Mouse (Mus musculus) MEL (cell line): ENCODE data around the gene Ank2. TPM values are rescaled to one million over a fixed set of nuclear protein-coding genes. Genes with fewer than 3 reads are reported as not detected.

ENCODE experiments used
- DNase-seq: peaks from one replicate; pipeline ENCODE4 v3.0.0; 2011; ENCODE audit warnings: low read depth, low spot score
- H3K27ac ChIP-seq: 2 replicates; pipeline ENCODE4 v1.5.1; 2012; ENCODE audit warnings: low read depth, mild to moderate bottlenecking, control low read depth, low read length, moderate library complexity; ENCODE audit not compliant: control insufficient read depth
- H3K27me3 ChIP-seq, 2 experiments: fragments of 150-350 bp in 1 of 2; sonication (generic) in 1 of 2; 2 replicates each; pipeline ENCODE4 v1.6.1; 2012; ENCODE audit warnings: low read length in 2 of 2, mild to moderate bottlenecking in 2 of 2, improper control_type of control experiment in 1 of 2, moderate library complexity in 1 of 2; ENCODE audit not compliant: insufficient read depth in 2 of 2, control insufficient read depth in 1 of 2
- H3K36me3 ChIP-seq, 2 experiments: 2 replicates each; pipeline ENCODE4 v1.6.1; 2012 to 2014; ENCODE audit warnings: low read length in 2 of 2, improper control_type of control experiment in 1 of 2, inconsistent platforms in 1 of 2, mild to moderate bottlenecking in 1 of 2; ENCODE audit not compliant: insufficient read depth in 2 of 2, control insufficient read depth in 1 of 2
- H3K4me1 ChIP-seq, 2 experiments: fragments of 150-350 bp in 1 of 2; sonication (generic) in 1 of 2; 2 replicates each; pipeline ENCODE4 v1.6.1; 2012; ENCODE audit warnings: low read length in 2 of 2, improper control_type of control experiment in 1 of 2, mild to moderate bottlenecking in 1 of 2; ENCODE audit not compliant: insufficient read depth in 2 of 2, control insufficient read depth in 1 of 2
- H3K4me3 ChIP-seq, 2 experiments: fragments of 150-350 bp in 1 of 2; sonication (generic) in 1 of 2; 2 replicates each; pipeline ENCODE4 v1.5.1; 2012; ENCODE audit warnings: low read depth in 2 of 2, low read length in 2 of 2, mild to moderate bottlenecking in 2 of 2, moderate library complexity in 2 of 2, control low read depth in 1 of 2, improper control_type of control experiment in 1 of 2; ENCODE audit not compliant: control insufficient read depth in 1 of 2, insufficient read depth in 1 of 2
- H3K79me2 ChIP-seq: 2 replicates; pipeline ENCODE4 v1.6.1; 2012; ENCODE audit warnings: mild to moderate bottlenecking, low read length, moderate library complexity; ENCODE audit not compliant: control insufficient read depth, poor library complexity, insufficient read depth
- H3K9ac ChIP-seq: 2 replicates; pipeline ENCODE4 v1.6.1; 2012; ENCODE audit warnings: low read depth, mild to moderate bottlenecking, control low read depth, low read length, moderate library complexity; ENCODE audit not compliant: control insufficient read depth, poor library complexity, severe bottlenecking
- H3K9me3 ChIP-seq: fragments of 150-350 bp; sonication (generic); replicated peaks from 2 replicates; pipeline ENCODE4 v1.6.1; 2012; ENCODE audit warnings: mild to moderate bottlenecking, low read length, improper control_type of control experiment, moderate library complexity; ENCODE audit not compliant: insufficient read depth
- BHLHE40 ChIP-seq: IDR thresholded peaks from 2 replicates; pipeline ENCODE4 v1.6.1; 2012; ENCODE audit warnings: low read depth, mild to moderate bottlenecking, inconsistent platforms, low read length, improper control_type of control experiment, borderline replicate concordance
- CHD1 ChIP-seq: IDR thresholded peaks from 2 replicates; pipeline ENCODE4 v1.6.1; 2012; ENCODE audit warnings: low read depth, mild to moderate bottlenecking, inconsistent platforms, low read length, improper control_type of control experiment
- CTCF ChIP-seq, 3 experiments: IDR thresholded peaks in 2 of 3; conservative IDR thresholded peaks in 1 of 3; 2 replicates each; pipeline ENCODE4 v1.5.1; 2011 to 2012; ENCODE audit warnings: low read length in 3 of 3, low read depth in 2 of 3, mild to moderate bottlenecking in 2 of 3, improper control_type of control experiment in 1 of 3, inconsistent platforms in 1 of 3, mixed read lengths in 1 of 3, moderate library complexity in 1 of 3; ENCODE audit not compliant: control insufficient read depth in 1 of 3, insufficient read depth in 1 of 3, poor library complexity in 1 of 3, severe bottlenecking in 1 of 3
- E2F4 ChIP-seq: IDR thresholded peaks from 2 replicates; pipeline ENCODE4 v1.6.1; 2011; ENCODE audit warnings: low read depth, low read length, improper control_type of control experiment, borderline replicate concordance
- ELF1 ChIP-seq: IDR thresholded peaks from 2 replicates; pipeline ENCODE4 v1.6.1; 2014; ENCODE audit warnings: low read depth, mild to moderate bottlenecking, inconsistent platforms, low read length, improper control_type of control experiment, moderate library complexity
- EP300 ChIP-seq, 2 experiments: IDR thresholded peaks; 2 replicates each; pipeline ENCODE4 v1.6.1; 2011; ENCODE audit warnings: improper control_type of control experiment in 2 of 2, low read length in 2 of 2, low read depth in 1 of 2, mild to moderate bottlenecking in 1 of 2
- ETS1 ChIP-seq: IDR thresholded peaks from 2 replicates; pipeline ENCODE4 v1.6.1; 2012; ENCODE audit warnings: low read depth, mild to moderate bottlenecking, inconsistent platforms, low read length, improper control_type of control experiment, moderate library complexity
- GABPA ChIP-seq: IDR thresholded peaks from 2 replicates; pipeline ENCODE4 v1.6.1; 2012; ENCODE audit warnings: low read depth, mild to moderate bottlenecking, inconsistent platforms, low read length, improper control_type of control experiment, moderate library complexity
- GATA1 ChIP-seq: IDR thresholded peaks from 2 replicates; pipeline ENCODE4 v1.6.1; 2011; ENCODE audit warnings: low read depth, low read length, improper control_type of control experiment
- JUND ChIP-seq: IDR thresholded peaks from 2 replicates; pipeline ENCODE4 v1.6.1; 2011; ENCODE audit warnings: low read depth, mild to moderate bottlenecking, improper control_type of control experiment, low read length
- KAT2A ChIP-seq: conservative IDR thresholded peaks from 2 replicates; pipeline ENCODE4 v1.6.1; 2012; ENCODE audit warnings: low read depth, low read length, improper control_type of control experiment, inconsistent platforms
- MEF2A ChIP-seq: IDR thresholded peaks from 2 replicates; pipeline ENCODE4 v1.6.1; 2014; ENCODE audit warnings: low read depth, mild to moderate bottlenecking, inconsistent platforms, low read length, improper control_type of control experiment; ENCODE audit not compliant: poor library complexity, insufficient replicate concordance, severe bottlenecking; ENCODE audit errors: extremely low read depth
- MYB ChIP-seq: IDR thresholded peaks from 2 replicates; pipeline ENCODE4 v1.6.1; 2011; ENCODE audit warnings: mild to moderate bottlenecking, low read depth, low read length, improper control_type of control experiment
- NELFE ChIP-seq: IDR thresholded peaks from 2 replicates; pipeline ENCODE4 v1.6.1; 2011; ENCODE audit warnings: low read depth, low read length, improper control_type of control experiment
- NRF1 ChIP-seq: IDR thresholded peaks from 2 replicates; pipeline ENCODE4 v1.6.1; 2014; ENCODE audit warnings: low read depth, mild to moderate bottlenecking, inconsistent platforms, low read length, improper control_type of control experiment, moderate library complexity; ENCODE audit not compliant: poor library complexity, insufficient read depth, severe bottlenecking
- POLR2A ChIP-seq, 2 experiments: IDR thresholded peaks; 2 replicates each; pipeline ENCODE4 v1.6.1; 2011 to 2012; ENCODE audit warnings: low read length in 2 of 2, mild to moderate bottlenecking in 2 of 2, control low read depth in 1 of 2, improper control_type of control experiment in 1 of 2, low read depth in 1 of 2, moderate library complexity in 1 of 2; ENCODE audit not compliant: control insufficient read depth in 1 of 2, insufficient read depth in 1 of 2, poor library complexity in 1 of 2
- RAD21 ChIP-seq: IDR thresholded peaks from 2 replicates; pipeline ENCODE4 v1.6.1; 2011; ENCODE audit warnings: mild to moderate bottlenecking, low read depth, low read length, improper control_type of control experiment
- SIN3A ChIP-seq: IDR thresholded peaks from 2 replicates; pipeline ENCODE4 v1.6.1; 2012; ENCODE audit warnings: low read length, improper control_type of control experiment, inconsistent platforms
- TCF12 ChIP-seq: IDR thresholded peaks from 2 replicates; pipeline ENCODE4 v1.6.1; 2014; ENCODE audit warnings: low read depth, mild to moderate bottlenecking, inconsistent platforms, low read length, improper control_type of control experiment, moderate library complexity
- USF1 ChIP-seq: IDR thresholded peaks from 2 replicates; pipeline ENCODE4 v1.6.1; 2014; ENCODE audit warnings: low read depth, mild to moderate bottlenecking, inconsistent platforms, low read length, improper control_type of control experiment, moderate library complexity
- USF2 ChIP-seq, 2 experiments: IDR thresholded peaks; 2 replicates each; pipeline ENCODE4 v1.6.1; 2011 to 2012; ENCODE audit warnings: improper control_type of control experiment in 2 of 2, low read length in 2 of 2, borderline replicate concordance in 1 of 2, inconsistent platforms in 1 of 2, low read depth in 1 of 2, mild to moderate bottlenecking in 1 of 2; ENCODE audit not compliant: insufficient read depth in 1 of 2
- polyA plus RNA-seq, 2 experiments: library from polyadenylated mRNA; stranded (reverse) in 1 of 2; unstranded in 1 of 2; fragments of >175 nt in 1 of 2; fragments of >200 nt in 1 of 2; gene quantifications; 2 replicates each; pipeline versions ENCODE4 v1.2.1 to v1.2.4; 2012; ENCODE audit warnings: low replicate concordance in 2 of 2, low read depth in 1 of 2; ENCODE audit not compliant: insufficient read length in 2 of 2, insufficient read depth in 1 of 2, missing spikeins in 1 of 2
- total RNA-seq: library from RNA; depleted of rRNA; stranded (reverse); fragments of 300-350 nt; gene quantifications from 2 replicates; pipeline ENCODE4 v1.2.3, GENCODE M21; 2012

Gene Ank2
- total and polyA plus RNA-seq, 3 experiments, result 2.7 to 4.5 TPM; not detected in 1

DNA sequence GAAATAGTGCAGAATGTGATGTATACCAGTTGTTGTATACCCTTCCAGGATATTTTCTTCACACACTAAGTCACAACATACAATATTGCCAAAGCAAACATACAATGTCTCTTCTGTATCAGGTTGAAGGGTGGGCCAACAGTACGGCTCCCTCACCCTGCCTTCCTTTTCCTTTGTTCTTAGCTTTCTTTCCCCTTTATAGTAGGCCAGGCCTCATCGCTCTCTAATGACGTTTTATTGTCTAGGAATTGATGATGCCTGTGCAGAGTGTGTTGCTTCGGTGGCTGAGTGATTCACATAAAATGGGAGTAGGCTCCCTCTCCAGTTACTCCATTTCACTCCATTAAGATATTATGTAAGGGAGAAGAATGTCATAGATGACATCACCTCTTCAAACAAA is 612.5 kb downstream of the Ank2 start:
- no peak overlapping the region for H3K27ac ChIP-seq
- TF ChIP-seq ELF1, result no peak
- TF ChIP-seq KAT2A, result no peak
- TF ChIP-seq, all 39 proteins: peak for 0
- H3K4me1 ChIP-seq, result no peaks in the 10 kb centered on the region
- H3K4me3 ChIP-seq, result no peak overlapping the region
- no peaks in the 10 kb centered on the region for H3K9me3 ChIP-seq
- no peaks in the 10 kb centered on the region for H3K36me3 ChIP-seq
- no peaks in the 10 kb centered on the region for H3K27me3 ChIP-seq
- H3K79me2 ChIP-seq, result no peaks in the 10 kb centered on the region
- DNase-seq, result no peak
- H3K9ac ChIP-seq, result no peak overlapping the region

- Histone ChIP-seq H3K9ac (no peak overlapping the region), H3K27me3 (no peaks in the 10 kb centered on the region), H3K4me3 (no peak overlapping the region), H3K36me3 (no peaks in the 10 kb centered on the region), H3K9me3 (no peaks in the 10 kb centered on the region), H3K79me2 (no peaks in the 10 kb centered on the region), H3K27ac (no peak overlapping the region), H3K4me1 (no peaks in the 10 kb centered on the region)
- DNase-seq, result no peak
- TF ChIP-seq SIN3A, result no peak
- no peak for TF ChIP-seq NELFE
- no peak for TF ChIP-seq GABPA
- no peak for TF ChIP-seq CTCF (IDR thresholded peaks at IDR 0.05 in 2 of 3, conservative IDR thresholded peaks at IDR 0.05 in 1 of 3; ENCODE audit: control insufficient read depth in 1 of 3, insufficient read depth in 1 of 3, low read depth in 2 of 3, low read length in 3 of 3, poor library complexity in 1 of 3, severe bottlenecking in 1 of 3)
- no peak for TF ChIP-seq CHD1
- TF ChIP-seq RAD21, result no peak
- no peak for TF ChIP-seq MEF2A
- no peak for TF ChIP-seq ETS1
- TF ChIP-seq EP300 (IDR thresholded peaks at IDR 0.05; ENCODE audit: low read depth in 1 of 2, low read length in 2 of 2), result no peak
- no peak for TF ChIP-seq NRF1
- no peak for TF ChIP-seq USF1
- no peak for TF ChIP-seq JUND
- no peak for TF ChIP-seq POLR2A (IDR thresholded peaks at IDR 0.05; ENCODE audit: control insufficient read depth in 1 of 2, insufficient read depth in 1 of 2, low read depth in 1 of 2, low read length in 2 of 2, poor library complexity in 1 of 2)
- no peak for TF ChIP-seq MYB
- no peak for TF ChIP-seq BHLHE40
- no peak for TF ChIP-seq GATA1
- TF ChIP-seq E2F4, result no peak
- TF ChIP-seq USF2 (IDR thresholded peaks at IDR 0.05; ENCODE audit: borderline replicate concordance in 1 of 2, insufficient read depth in 1 of 2, low read depth in 1 of 2, low read length in 2 of 2), result no peak
- no peak for TF ChIP-seq TCF12
Measured at GRCm38 (mm10) chr3:126886090-126886489, 613.1 kb downstream of the Ank2 start.
